Mouse (Mus musculus): ENCODE measurements at regions not wholly inside any gene's neighbourhood (a gene's known extent, or its start where the extent isn't known, plus 50 kb on each side); places are given as distances from the start of the nearest gene placed in this dataset.

DNA sequence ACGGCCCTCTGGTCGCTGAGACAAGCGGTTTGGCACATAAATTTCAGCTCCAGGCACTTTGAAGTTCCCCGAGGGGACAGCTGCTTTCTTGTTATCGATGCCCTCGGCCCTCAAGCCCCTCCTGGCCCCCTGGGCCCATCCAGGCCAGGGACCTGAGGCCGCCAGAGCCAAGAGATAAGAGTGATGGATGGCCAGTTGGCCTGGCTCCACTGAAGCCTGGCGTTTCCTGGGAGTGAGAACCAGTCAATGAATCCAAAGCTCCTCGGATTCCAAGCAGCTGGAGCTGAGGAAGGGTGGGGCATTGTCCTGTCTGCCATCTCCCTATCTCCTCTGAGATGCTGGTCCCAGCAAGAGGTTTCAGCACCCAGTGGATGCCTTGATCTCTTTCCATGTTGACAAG is 71.6 kb upstream of the Hand1 start:
- no peak for DNase-seq (ENCODE audit: low spot score in 2 of 2)

DNA sequence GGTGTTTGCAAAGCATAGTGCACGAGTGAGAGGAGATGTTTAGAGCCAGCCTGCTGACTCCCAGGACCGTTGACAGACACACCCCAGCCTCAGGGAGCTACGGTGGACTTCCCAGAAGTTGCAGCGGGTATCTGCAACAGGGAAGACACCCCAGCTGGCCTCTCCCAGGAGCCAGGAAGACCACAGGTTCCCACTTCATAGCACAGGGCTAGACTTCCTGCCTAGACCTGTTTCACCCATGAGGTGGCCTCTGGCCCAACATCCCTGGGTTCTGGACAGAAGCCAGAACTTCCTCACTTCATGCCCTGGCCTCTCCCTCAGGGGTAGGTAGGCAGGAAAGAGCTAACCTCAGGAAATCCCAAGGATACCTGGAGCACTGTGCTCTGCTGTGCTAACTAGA is 66.7 kb upstream of the Hand1 start:
- no peak for DNase-seq (ENCODE audit: low spot score in 2 of 2)

DNA sequence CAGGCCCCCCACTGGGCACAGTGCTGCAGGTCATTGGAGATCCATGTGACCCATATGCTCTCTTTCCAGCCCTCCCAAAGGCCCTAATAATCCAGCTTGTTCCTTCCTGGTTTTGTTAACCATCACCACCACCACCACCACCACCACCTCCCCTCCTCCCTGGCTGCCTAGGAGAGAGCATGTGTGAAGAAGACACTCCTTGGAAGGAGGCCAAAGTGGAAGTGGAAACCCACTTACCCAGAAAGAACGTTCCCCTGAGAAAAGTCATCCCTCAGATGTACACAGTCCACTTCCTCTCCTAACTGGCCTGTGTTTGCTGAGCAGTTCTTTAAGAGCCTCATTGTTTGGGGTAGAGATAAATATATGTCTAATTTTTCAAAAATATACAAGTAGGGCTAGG is 62.9 kb upstream of the Hand1 start:
- DNase-seq (ENCODE audit: low spot score in 2 of 2), result no peak

DNA sequence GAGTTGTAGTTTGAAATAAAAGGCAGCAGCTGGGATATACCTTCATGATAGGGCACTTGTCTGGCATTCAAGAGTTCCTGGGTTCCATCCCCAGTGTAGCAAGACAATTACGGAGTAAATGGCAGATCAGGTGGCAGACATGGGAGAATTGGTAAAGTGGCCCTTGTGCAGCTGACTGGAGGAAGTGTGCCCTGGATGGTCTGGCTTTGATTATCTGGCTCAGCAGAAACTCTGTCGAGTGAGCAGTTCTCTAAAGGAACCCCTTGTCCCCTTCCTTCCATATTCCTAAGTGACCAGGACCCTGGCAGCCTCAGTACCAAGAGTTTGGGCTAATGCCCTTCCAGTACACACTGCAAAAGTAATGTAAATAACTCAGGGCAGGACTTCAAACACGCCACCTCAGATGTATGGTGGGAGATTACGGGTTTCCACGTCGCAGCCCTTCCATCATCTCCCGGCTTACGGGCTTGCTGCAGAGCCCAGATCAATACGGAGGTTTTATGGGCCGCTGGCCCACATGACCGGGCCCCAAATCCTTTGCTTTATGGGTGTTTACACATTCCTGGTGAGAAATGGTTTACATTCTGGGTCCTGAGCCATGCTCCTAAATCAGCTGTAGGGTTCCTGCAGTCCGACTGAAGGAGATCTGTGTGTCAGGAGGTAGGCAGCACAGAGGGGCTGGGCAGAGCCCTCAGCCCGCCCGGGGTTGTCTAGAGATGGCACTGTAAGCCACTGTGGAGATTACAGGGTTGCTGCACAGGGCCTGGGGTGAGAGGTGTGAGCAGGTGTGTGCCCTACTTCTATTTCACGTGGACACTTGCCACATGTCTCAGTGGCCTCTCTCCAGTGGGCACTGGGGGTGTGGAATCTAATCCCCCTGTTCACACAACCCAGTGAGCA is 50.4 kb upstream of the Hand1 start:
- DNase-seq (ENCODE audit: low spot score in 2 of 2), result no peak
